Mouse (Mus musculus) MEL (cell line): ENCODE results near the gene Itpkc. TPM values are rescaled to one million over a fixed set of nuclear protein-coding genes. Genes with fewer than 3 reads are reported as not detected.

Source experiments
- DNase-seq: peaks from one replicate; pipeline ENCODE4 v3.0.0; 2011; ENCODE audit warnings: low read depth, low spot score
- H3K27ac ChIP-seq: 2 replicates; pipeline ENCODE4 v1.5.1; 2012; ENCODE audit warnings: low read depth, mild to moderate bottlenecking, control low read depth, low read length, moderate library complexity; ENCODE audit not compliant: control insufficient read depth
- H3K27me3 ChIP-seq, 2 experiments: fragments of 150-350 bp in 1 of 2; sonication (generic) in 1 of 2; 2 replicates each; pipeline ENCODE4 v1.6.1; 2012; ENCODE audit warnings: low read length in 2 of 2, mild to moderate bottlenecking in 2 of 2, improper control_type of control experiment in 1 of 2, moderate library complexity in 1 of 2; ENCODE audit not compliant: insufficient read depth in 2 of 2, control insufficient read depth in 1 of 2
- H3K36me3 ChIP-seq, 2 experiments: 2 replicates each; pipeline ENCODE4 v1.6.1; 2012 to 2014; ENCODE audit warnings: low read length in 2 of 2, improper control_type of control experiment in 1 of 2, inconsistent platforms in 1 of 2, mild to moderate bottlenecking in 1 of 2; ENCODE audit not compliant: insufficient read depth in 2 of 2, control insufficient read depth in 1 of 2
- H3K4me1 ChIP-seq, 2 experiments: fragments of 150-350 bp in 1 of 2; sonication (generic) in 1 of 2; 2 replicates each; pipeline ENCODE4 v1.6.1; 2012; ENCODE audit warnings: low read length in 2 of 2, improper control_type of control experiment in 1 of 2, mild to moderate bottlenecking in 1 of 2; ENCODE audit not compliant: insufficient read depth in 2 of 2, control insufficient read depth in 1 of 2
- H3K4me3 ChIP-seq, 2 experiments: fragments of 150-350 bp in 1 of 2; sonication (generic) in 1 of 2; 2 replicates each; pipeline ENCODE4 v1.5.1; 2012; ENCODE audit warnings: low read depth in 2 of 2, low read length in 2 of 2, mild to moderate bottlenecking in 2 of 2, moderate library complexity in 2 of 2, control low read depth in 1 of 2, improper control_type of control experiment in 1 of 2; ENCODE audit not compliant: control insufficient read depth in 1 of 2, insufficient read depth in 1 of 2
- H3K79me2 ChIP-seq: 2 replicates; pipeline ENCODE4 v1.6.1; 2012; ENCODE audit warnings: mild to moderate bottlenecking, low read length, moderate library complexity; ENCODE audit not compliant: control insufficient read depth, poor library complexity, insufficient read depth
- H3K9ac ChIP-seq: 2 replicates; pipeline ENCODE4 v1.6.1; 2012; ENCODE audit warnings: low read depth, mild to moderate bottlenecking, control low read depth, low read length, moderate library complexity; ENCODE audit not compliant: control insufficient read depth, poor library complexity, severe bottlenecking
- H3K9me3 ChIP-seq: fragments of 150-350 bp; sonication (generic); replicated peaks from 2 replicates; pipeline ENCODE4 v1.6.1; 2012; ENCODE audit warnings: mild to moderate bottlenecking, low read length, improper control_type of control experiment, moderate library complexity; ENCODE audit not compliant: insufficient read depth
- BHLHE40 ChIP-seq: IDR thresholded peaks from 2 replicates; pipeline ENCODE4 v1.6.1; 2012; ENCODE audit warnings: low read depth, mild to moderate bottlenecking, inconsistent platforms, low read length, improper control_type of control experiment, borderline replicate concordance
- CTCF ChIP-seq, 3 experiments: IDR thresholded peaks in 2 of 3; conservative IDR thresholded peaks in 1 of 3; 2 replicates each; pipeline ENCODE4 v1.5.1; 2011 to 2012; ENCODE audit warnings: low read length in 3 of 3, low read depth in 2 of 3, mild to moderate bottlenecking in 2 of 3, improper control_type of control experiment in 1 of 3, inconsistent platforms in 1 of 3, mixed read lengths in 1 of 3, moderate library complexity in 1 of 3; ENCODE audit not compliant: control insufficient read depth in 1 of 3, insufficient read depth in 1 of 3, poor library complexity in 1 of 3, severe bottlenecking in 1 of 3
- E2F4 ChIP-seq: IDR thresholded peaks from 2 replicates; pipeline ENCODE4 v1.6.1; 2011; ENCODE audit warnings: low read depth, low read length, improper control_type of control experiment, borderline replicate concordance
- ELF1 ChIP-seq: IDR thresholded peaks from 2 replicates; pipeline ENCODE4 v1.6.1; 2014; ENCODE audit warnings: low read depth, mild to moderate bottlenecking, inconsistent platforms, low read length, improper control_type of control experiment, moderate library complexity
- GABPA ChIP-seq: IDR thresholded peaks from 2 replicates; pipeline ENCODE4 v1.6.1; 2012; ENCODE audit warnings: low read depth, mild to moderate bottlenecking, inconsistent platforms, low read length, improper control_type of control experiment, moderate library complexity
- GATA1 ChIP-seq: IDR thresholded peaks from 2 replicates; pipeline ENCODE4 v1.6.1; 2011; ENCODE audit warnings: low read depth, low read length, improper control_type of control experiment
- HCFC1 ChIP-seq: IDR thresholded peaks from 2 replicates; pipeline ENCODE4 v1.6.1; 2012; ENCODE audit warnings: low read depth, mild to moderate bottlenecking, inconsistent platforms, low read length, improper control_type of control experiment, moderate library complexity
- KAT2A ChIP-seq: conservative IDR thresholded peaks from 2 replicates; pipeline ENCODE4 v1.6.1; 2012; ENCODE audit warnings: low read depth, low read length, improper control_type of control experiment, inconsistent platforms
- MAX ChIP-seq: IDR thresholded peaks from 2 replicates; pipeline ENCODE4 v1.6.1; 2011; ENCODE audit warnings: low read length, improper control_type of control experiment
- MXI1 ChIP-seq: IDR thresholded peaks from 2 replicates; pipeline ENCODE4 v1.6.1; 2011; ENCODE audit warnings: mild to moderate bottlenecking, low read depth, low read length, improper control_type of control experiment
- MYB ChIP-seq: IDR thresholded peaks from 2 replicates; pipeline ENCODE4 v1.6.1; 2011; ENCODE audit warnings: mild to moderate bottlenecking, low read depth, low read length, improper control_type of control experiment
- MYC ChIP-seq: IDR thresholded peaks from 2 replicates; pipeline ENCODE4 v1.6.1; 2011; ENCODE audit warnings: low read depth, mild to moderate bottlenecking, low read length, improper control_type of control experiment, moderate library complexity
- NELFE ChIP-seq: IDR thresholded peaks from 2 replicates; pipeline ENCODE4 v1.6.1; 2011; ENCODE audit warnings: low read depth, low read length, improper control_type of control experiment
- NRF1 ChIP-seq: IDR thresholded peaks from 2 replicates; pipeline ENCODE4 v1.6.1; 2014; ENCODE audit warnings: low read depth, mild to moderate bottlenecking, inconsistent platforms, low read length, improper control_type of control experiment, moderate library complexity; ENCODE audit not compliant: poor library complexity, insufficient read depth, severe bottlenecking
- POLR2A ChIP-seq, 2 experiments: IDR thresholded peaks; 2 replicates each; pipeline ENCODE4 v1.6.1; 2011 to 2012; ENCODE audit warnings: low read length in 2 of 2, mild to moderate bottlenecking in 2 of 2, control low read depth in 1 of 2, improper control_type of control experiment in 1 of 2, low read depth in 1 of 2, moderate library complexity in 1 of 2; ENCODE audit not compliant: control insufficient read depth in 1 of 2, insufficient read depth in 1 of 2, poor library complexity in 1 of 2
- POLR2AphosphoS2 ChIP-seq: IDR thresholded peaks from 2 replicates; pipeline ENCODE4 v1.6.1; 2011; ENCODE audit warnings: low read length, improper control_type of control experiment
- POLR2AphosphoS5 ChIP-seq: IDR thresholded peaks from 2 replicates; pipeline ENCODE4 v1.6.1; 2012; ENCODE audit warnings: low read depth, borderline replicate concordance, mild to moderate bottlenecking, inconsistent platforms, low read length, moderate library complexity, mixed read lengths
- RAD21 ChIP-seq: IDR thresholded peaks from 2 replicates; pipeline ENCODE4 v1.6.1; 2011; ENCODE audit warnings: mild to moderate bottlenecking, low read depth, low read length, improper control_type of control experiment
- RCOR1 ChIP-seq: IDR thresholded peaks from 2 replicates; pipeline ENCODE4 v1.6.1; 2012; ENCODE audit warnings: low read depth, mild to moderate bottlenecking, inconsistent platforms, low read length, improper control_type of control experiment
- SIN3A ChIP-seq: IDR thresholded peaks from 2 replicates; pipeline ENCODE4 v1.6.1; 2012; ENCODE audit warnings: low read length, improper control_type of control experiment, inconsistent platforms
- TAL1 ChIP-seq: IDR thresholded peaks from 2 replicates; pipeline ENCODE4 v1.6.1; 2012; ENCODE audit warnings: mild to moderate bottlenecking, inconsistent platforms, low read length, moderate library complexity, mixed read lengths
- TBP ChIP-seq: IDR thresholded peaks from 2 replicates; pipeline ENCODE4 v1.8.0; 2011; ENCODE audit warnings: low read depth, low read length, improper control_type of control experiment
- TCF12 ChIP-seq: IDR thresholded peaks from 2 replicates; pipeline ENCODE4 v1.6.1; 2014; ENCODE audit warnings: low read depth, mild to moderate bottlenecking, inconsistent platforms, low read length, improper control_type of control experiment, moderate library complexity
- UBTF ChIP-seq: IDR thresholded peaks from 2 replicates; pipeline ENCODE4 v1.6.1; 2012; ENCODE audit warnings: low read depth, mild to moderate bottlenecking, inconsistent platforms, low read length, improper control_type of control experiment, moderate library complexity, borderline replicate concordance; ENCODE audit not compliant: insufficient read depth
- USF1 ChIP-seq: IDR thresholded peaks from 2 replicates; pipeline ENCODE4 v1.6.1; 2014; ENCODE audit warnings: low read depth, mild to moderate bottlenecking, inconsistent platforms, low read length, improper control_type of control experiment, moderate library complexity
- USF2 ChIP-seq, 2 experiments: IDR thresholded peaks; 2 replicates each; pipeline ENCODE4 v1.6.1; 2011 to 2012; ENCODE audit warnings: improper control_type of control experiment in 2 of 2, low read length in 2 of 2, borderline replicate concordance in 1 of 2, inconsistent platforms in 1 of 2, low read depth in 1 of 2, mild to moderate bottlenecking in 1 of 2; ENCODE audit not compliant: insufficient read depth in 1 of 2
- ZKSCAN1 ChIP-seq: IDR thresholded peaks from 2 replicates; pipeline ENCODE4 v1.6.1; 2012; ENCODE audit warnings: low read depth, mild to moderate bottlenecking, inconsistent platforms, low read length, improper control_type of control experiment, moderate library complexity
- ZMIZ1 ChIP-seq: IDR thresholded peaks from 2 replicates; pipeline ENCODE4 v1.6.1; 2012; ENCODE audit warnings: low read depth, mild to moderate bottlenecking, inconsistent platforms, low read length, improper control_type of control experiment, moderate library complexity
- polyA plus RNA-seq, 2 experiments: library from polyadenylated mRNA; stranded (reverse) in 1 of 2; unstranded in 1 of 2; fragments of >175 nt in 1 of 2; fragments of >200 nt in 1 of 2; gene quantifications; 2 replicates each; pipeline versions ENCODE4 v1.2.1 to v1.2.4; 2012; ENCODE audit warnings: low replicate concordance in 2 of 2, low read depth in 1 of 2; ENCODE audit not compliant: insufficient read length in 2 of 2, insufficient read depth in 1 of 2, missing spikeins in 1 of 2
- total RNA-seq: library from RNA; depleted of rRNA; stranded (reverse); fragments of 300-350 nt; gene quantifications from 2 replicates; pipeline ENCODE4 v1.2.3, GENCODE M21; 2012

Itpkc gene
- total and polyA plus RNA-seq, 3 experiments: 6.3 to 6.8 TPM; not detected in 1

- Histone ChIP-seq H3K36me3 (peaks cover 13 to 16% of the 10 kb centered on the region in 2 experiments), H3K27me3 (no peaks in the 10 kb centered on the region), H3K27ac (no peak overlapping the region), H3K9ac (no peak overlapping the region; the same call in 1 of the 2 replicates), H3K79me2 (peaks cover 28% of the 10 kb centered on the region), H3K9me3 (no peaks in the 10 kb centered on the region), H3K4me1 (peaks cover 6 to 14% of the 10 kb centered on the region in 2 experiments; a peak in 3 of 4 replicates), H3K4me3 (no peak overlapping the region)
- TF ChIP-seq ZKSCAN1 (no peak), MAX (no peak), E2F4 (no peak), UBTF (no peak), POLR2A (IDR thresholded peaks at IDR 0.05; ENCODE audit: control insufficient read depth in 1 of 2, insufficient read depth in 1 of 2, low read depth in 1 of 2, low read length in 2 of 2, poor library complexity in 1 of 2) (no peak), BHLHE40 (no peak), ZMIZ1 (no peak), POLR2AphosphoS5 (no peak), NELFE (no peak), MYC (no peak)
- DNase-seq: peak; percentile 14
These were observed 31.3 kb downstream of the Itpkc start for GRCm38 (mm10) chr7:27197136-27197535.

- peaks cover 6 to 14% of the 10 kb centered on the region in 2 experiments; a peak in 3 of 4 replicates for H3K4me1 ChIP-seq
- peak within 1 kb of the TSS; percentile 97 for H3K27ac ChIP-seq
- peak within 1 kb of the TSS; percentile 96 for H3K9ac ChIP-seq
- H3K27me3 ChIP-seq: no peaks in the 10 kb centered on the region
- DNase-seq: peak; percentile 100
- H3K9me3 ChIP-seq: no peaks in the 10 kb centered on the region
- peak within 1 kb of the TSS; percentile 72 to 93 for H3K4me3 ChIP-seq
- peaks cover 16% of the 10 kb centered on the region in 2 experiments for H3K36me3 ChIP-seq
- H3K79me2 ChIP-seq: peaks cover 29% of the 10 kb centered on the region
- TF ChIP-seq SIN3A: peak; percentile 90
- TF ChIP-seq ZKSCAN1: no peak
- no peak for TF ChIP-seq MYB
- TF ChIP-seq ELF1: peak; percentile 85
- TF ChIP-seq RAD21: no peak
- TF ChIP-seq USF1: peak; percentile 100
- no peak; the same call in 1 of the 2 replicates for TF ChIP-seq NRF1
- peak; percentile 88 for TF ChIP-seq HCFC1
- peak; percentile 41 for TF ChIP-seq TCF12
- peak; percentile 85 for TF ChIP-seq BHLHE40
- peak; percentile 96 for TF ChIP-seq MYC
- no peak for TF ChIP-seq GATA1
- no peak for TF ChIP-seq POLR2AphosphoS5
- peak; percentile 88 for TF ChIP-seq TBP
- TF ChIP-seq UBTF: no peak
- no peak for TF ChIP-seq RCOR1
- peak; percentile 61; the same call in 1 of the 2 replicates for TF ChIP-seq POLR2AphosphoS2
- no peak for TF ChIP-seq TAL1
- TF ChIP-seq USF2 (IDR thresholded peaks at IDR 0.05; ENCODE audit: borderline replicate concordance in 1 of 2, insufficient read depth in 1 of 2, low read depth in 1 of 2, low read length in 2 of 2): peak; percentile 94 to 98
- TF ChIP-seq KAT2A: peak; percentile 77; the same call in 1 of the 2 replicates
- peak; percentile 85 for TF ChIP-seq NELFE
- peak; percentile 96 for TF ChIP-seq MXI1
- no peak for TF ChIP-seq CTCF (IDR thresholded peaks at IDR 0.05 in 2 of 3, conservative IDR thresholded peaks at IDR 0.05 in 1 of 3; ENCODE audit: control insufficient read depth in 1 of 3, insufficient read depth in 1 of 3, low read depth in 2 of 3, low read length in 3 of 3, poor library complexity in 1 of 3, severe bottlenecking in 1 of 3)
- no peak for TF ChIP-seq GABPA
These were observed 32.5 kb downstream of the Itpkc start, which contains the start of the genes BC024978 and Snrpa for GRCm38 (mm10) chr7:27195681-27196611. BC024978 (plus strand) TSS chr7:27195781. Snrpa (minus strand) TSS chr7:27196271.
